Mouse (Mus musculus): ENCODE results near the gene Cfap97d1.

DNA sequence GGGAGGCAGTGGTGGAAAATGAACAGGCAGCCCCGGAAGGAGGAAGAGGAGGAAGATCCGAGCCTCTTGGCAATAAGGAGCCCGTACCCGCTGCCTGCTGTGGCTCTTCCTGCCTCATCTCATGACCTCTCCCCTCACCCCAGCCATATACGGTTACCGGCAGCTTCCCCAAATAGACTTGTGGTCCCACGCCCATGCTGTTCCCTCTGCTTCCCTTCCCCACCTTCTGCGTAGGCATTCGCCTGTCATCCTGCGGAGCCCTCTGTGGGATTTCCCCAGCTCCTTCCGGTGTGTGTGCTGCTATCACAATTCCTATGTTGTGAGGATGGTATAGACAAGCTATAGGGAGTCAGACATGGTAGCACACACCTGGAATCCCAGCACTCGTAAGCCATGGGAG lies 2.2 kb upstream of the Cfap97d1 start:
- TF ChIP-seq POLR2A (IDR thresholded peaks at IDR 0.05; ENCODE audit: borderline replicate concordance, extremely low read depth, insufficient read depth, insufficient read length, poor library complexity, severe bottlenecking) (no peak), CTCF (IDR thresholded peaks at IDR 0.05; ENCODE audit: borderline replicate concordance, extremely low read depth, insufficient read depth, insufficient read length) (no peak)
